Comparison of ENCODE assay signal across 10 mouse cellular contexts in the genomic region with DNA sequence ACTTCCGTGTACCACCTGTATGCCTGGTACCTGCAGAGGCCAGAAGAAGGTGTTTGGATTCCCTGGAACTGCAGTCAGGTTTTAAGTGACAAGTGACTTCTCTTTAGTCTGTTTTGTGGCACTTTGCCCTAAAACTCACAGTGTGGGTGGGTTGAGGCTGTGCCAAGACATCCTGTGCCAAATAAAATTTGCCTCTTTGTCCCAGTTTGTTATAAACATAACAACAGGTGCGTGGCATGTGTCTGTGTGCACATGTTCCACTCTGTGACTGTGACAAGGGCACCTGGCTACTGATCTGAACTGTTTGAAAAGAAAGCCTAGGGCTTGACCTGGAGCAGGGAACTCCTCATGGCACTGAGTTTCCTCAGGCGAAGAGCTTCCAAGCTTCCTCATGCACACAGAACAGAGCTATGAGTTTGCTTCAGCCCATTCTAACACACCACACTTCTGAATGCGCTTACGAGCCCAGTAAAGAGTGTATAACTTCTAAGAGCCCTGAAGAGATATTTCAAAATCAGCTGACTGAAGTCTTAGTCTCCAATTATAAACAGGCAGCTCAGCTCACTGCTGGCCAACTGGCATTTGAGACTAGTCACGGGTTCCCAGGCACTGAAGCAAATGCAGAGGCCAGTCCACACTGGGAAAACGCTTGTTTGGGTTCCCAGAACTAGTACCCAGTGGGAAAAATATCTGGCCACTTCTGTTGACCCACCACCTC. TPM values are rescaled to one million over a fixed set of nuclear protein-coding genes. Genes with fewer than 3 reads are reported as not detected.
DNase-seq lines count a peak whose midpoint lies in the region; ATAC-seq and TF ChIP-seq lines count a peak whose summit lies in the region.
"Had no signal": no experiment of that assay in that cellular context is flagged by ENCODE, and none has a peak within 500 bp of the region (broad histone marks: within the 10 kb centered on the region; RNA-seq: fewer than 3 reads in every experiment).

No protein-coding gene starts in this region.

- H3K27ac ChIP-seq in kidney, embryonic 15.5 days: 0 out of 2 replicates have a peak overlapping the region, but pooled peaks have one; percentile 2
- H3K27ac ChIP-seq in gastrocnemius, adult 2 months: peak overlapping the region; percentile 91
- peak overlapping the region; percentile 91 for H3K27ac ChIP-seq in heart, postnatal 0 days (ENCODE audit: low read depth)
- H3K27ac ChIP-seq: midbrain, embryonic 13.5 days had no signal

- 72% methylated on average over 7 of the region's 7 CpGs for WGBS in kidney, embryonic 15.5 days
- WGBS in heart, postnatal 0 days: 51% methylated on average over 7 of the region's 7 CpGs

- H3K27me3 ChIP-seq in kidney, embryonic 15.5 days: no peaks in the 10 kb centered on the region
- no peaks in the 10 kb centered on the region for H3K27me3 ChIP-seq in heart, postnatal 0 days (ENCODE audit: control insufficient read depth, insufficient read depth, low read length)
- H3K27me3 ChIP-seq: midbrain, embryonic 13.5 days had no signal

- no peaks in the 10 kb centered on the region for H3K36me3 ChIP-seq in kidney, embryonic 15.5 days
- peaks cover 45% of the 10 kb centered on the region for H3K36me3 ChIP-seq in heart, postnatal 0 days (replicated peaks; ENCODE audit: control insufficient read depth, insufficient read depth, low read length)
- H3K36me3 ChIP-seq: midbrain, embryonic 13.5 days had no signal

- H3K4me3 ChIP-seq in kidney, embryonic 15.5 days (replicated peaks): no peak overlapping the region
- H3K4me3 ChIP-seq in gastrocnemius, adult 2 months: peak overlapping the region; percentile 46
- no peak overlapping the region for H3K4me3 ChIP-seq in heart, postnatal 0 days (ENCODE audit: low read depth, low read length)
- H3K4me3 ChIP-seq: midbrain, embryonic 13.5 days had no signal

- no peaks in the 10 kb centered on the region for H3K9me3 ChIP-seq in kidney, embryonic 15.5 days (replicated peaks)
- H3K9me3 ChIP-seq in heart, postnatal 0 days (replicated peaks; ENCODE audit: control insufficient read depth, low read length): no peaks in the 10 kb centered on the region
- H3K9me3 ChIP-seq: midbrain, embryonic 13.5 days had no signal

- no peak for DNase-seq in kidney, postnatal 14 days
- peak; percentile 86 for DNase-seq in gastrocnemius, adult 2 months
- DNase-seq in heart, postnatal 0 days (ENCODE audit: low spot score): peak; percentile 54
- peak; percentile 85 for DNase-seq in skeletal muscle tissue, adult 2 months (ENCODE audit: low read depth, low spot score)
- no peak for DNase-seq in right cerebral cortex, postnatal 10 days (ENCODE audit: low spot score in 2 of 2)
- no peak for DNase-seq in frontal cortex, postnatal 25 days (ENCODE audit: low spot score in 2 of 2)
- DNase-seq: liver had no signal

- no peak for TF ChIP-seq EP300 in heart, postnatal 0 days (IDR thresholded peaks at IDR 0.05; ENCODE audit: low read depth)

- intact Hi-C loops in gastrocnemius, adult 2 months (cut with DNase I): no loop called here

- ATAC-seq in kidney, embryonic 15.5 days (replicated peaks; ENCODE audit: low FRiP score): no peak
- peak; percentile 87 for ATAC-seq in heart, postnatal 0 days (ENCODE audit: insufficient read depth, low read depth)
- ATAC-seq in inflammation-experienced regulatory T-cells, adult 6 months: no peak
- ATAC-seq: midbrain, embryonic 13.5 days had no signal

- no peak overlapping the region for H3K9ac ChIP-seq in kidney, embryonic 15.5 days
- no peak overlapping the region for H3K9ac ChIP-seq in heart, postnatal 0 days (replicated peaks; ENCODE audit: low read depth, low read length)
- H3K9ac ChIP-seq: midbrain, embryonic 13.5 days had no signal

- no peak for TF ChIP-seq CTCF in gastrocnemius, adult 2 months (IDR thresholded peaks at IDR 0.05)
- TF ChIP-seq CTCF in heart, postnatal 0 days (IDR thresholded peaks at IDR 0.05; ENCODE audit: low read depth): no peak

- H3K4me2 ChIP-seq in kidney, embryonic 15.5 days: no peak overlapping the region
- H3K4me2 ChIP-seq in heart, postnatal 0 days (ENCODE audit: low read depth, low read length): no peak overlapping the region
- H3K4me2 ChIP-seq: midbrain, embryonic 13.5 days had no signal

- peaks cover 10% of the 10 kb centered on the region for H3K4me1 ChIP-seq in kidney, embryonic 15.5 days
- peaks cover 16% of the 10 kb centered on the region; the same call in 1 of the 2 replicates for H3K4me1 ChIP-seq in heart, postnatal 0 days (ENCODE audit: control insufficient read depth, insufficient read depth)
- H3K4me1 ChIP-seq: midbrain, embryonic 13.5 days had no signal

RNA-seq across cellular contexts. Expression of a gene that starts 34.3 kb away (rescaled TPM):
- polyA plus RNA-seq in kidney, embryonic 15.5 days (2015; fragmentation: Nextera tagmentation; extraction: Ambion mirVana): 6.2 and 7.7 TPM in 2 replicates
- 100 to 1,000 TPM; 123 to 135 TPM for total RNA-seq in gastrocnemius, adult 2 months (2021)
- 104 and 108 TPM in 2 replicates for total RNA-seq in heart, postnatal 0 days (2014; rRNA removed; ENCODE audit: low replicate concordance)
- polyA plus RNA-seq in heart, postnatal 0 days (2015; fragmentation: Nextera tagmentation; extraction: Ambion mirVana): 18.8 and 21.0 TPM in 2 replicates
- under 1 TPM in 1 of 3 experiments, not detected in 2; 0.05 TPM for polyA plus RNA-seq in inflammation-experienced regulatory T-cells, adult 6 months (2017; shearing (Covaris generic))

Comparison
In these comparisons a context has a peak if more than half of its experiments do, and no peak if none do; other contexts are left out.
1. H3K27ac ChIP-seq: peak in every context shown above with its lines; median percentile 91 in gastrocnemius, adult 2 months; 91 in heart, postnatal 0 days; 2 in kidney, embryonic 15.5 days.
2. DNase-seq: peak in gastrocnemius, adult 2 months (single experiment), heart, postnatal 0 days (single experiment) and skeletal muscle tissue, adult 2 months (single experiment); none in kidney, postnatal 14 days (single experiment), right cerebral cortex, postnatal 10 days (0 of 2) and frontal cortex, postnatal 25 days (0 of 2).